Mouse (Mus musculus) adipocyte (in vitro differentiated cells): Measurements from ENCODE around the gene Rfpl4.
A peak's percentile ranks its signal among the peaks of the same experiment; 100 is the strongest.
"Not testable (repeated sequence)": the region's sequence is repeated elsewhere in the genome, so short reads cannot be mapped to it uniquely, and the experiment has no call there.

Experiments
- DNase-seq: peaks from one replicate; pipeline ENCODE4 v3.0.0-alpha.2; 2016; ENCODE audit warnings: low spot score

The Rfpl4 gene

GRCm38 (mm10) chr7:5116850-5117249 lies at the start of gene Rfpl4:
TSS of gene Rfpl4 (minus strand) at chr7:5116950.
- no peak for DNase-seq

- DNase-seq = not testable (repeated sequence)
These were observed 32.8 kb upstream of the Rfpl4 start, which contains the start of gene Vmn1r55 for GRCm38 (mm10) chr7:5149570-5149969. TSS of gene Vmn1r55 (minus strand) at chr7:5149670.

GRCm38 (mm10) chr7:5125549-5126406 lies 9.0 kb upstream of the Rfpl4 start, which contains the start of gene Rasl2-9:
TSS of gene Rasl2-9 (minus strand) at chr7:5125950.
- DNase-seq = no peak

- no peak for DNase-seq
These were observed 8.3 kb upstream of the Rfpl4 start for GRCm38 (mm10) chr7:5125078-5125477.

- peak; percentile 49 for DNase-seq
These were observed 4.0 kb downstream of the Rfpl4 start for GRCm38 (mm10) chr7:5112701-5113100.

- DNase-seq = no peak
These were observed 7.4 kb downstream of the Rfpl4 start for GRCm38 (mm10) chr7:5109301-5109700.

- no peak for DNase-seq
These were observed 8.5 kb downstream of the Rfpl4 start for GRCm38 (mm10) chr7:5108272-5108671.

GRCm38 (mm10) chr7:5102564-5102963 lies 14.2 kb downstream of the Rfpl4 start:
- no peak for DNase-seq

GRCm38 (mm10) chr7:5101066-5101663 lies 15.6 kb downstream of the Rfpl4 start:
- no peak for DNase-seq

GRCm38 (mm10) chr7:5099796-5100195 lies 17.0 kb downstream of the Rfpl4 start:
- no peak for DNase-seq

- no peak for DNase-seq
These were observed 18.0 kb downstream of the Rfpl4 start for GRCm38 (mm10) chr7:5098769-5099168.

- no peak for DNase-seq
These were observed 23.8 kb downstream of the Rfpl4 start for GRCm38 (mm10) chr7:5092831-5093510.

GRCm38 (mm10) chr7:5092381-5092780 lies 24.4 kb downstream of the Rfpl4 start:
- no peak for DNase-seq

GRCm38 (mm10) chr7:5091008-5091728 lies 25.6 kb downstream of the Rfpl4 start:
- no peak for DNase-seq

- no peak for DNase-seq
These were observed 26.9 kb downstream of the Rfpl4 start for GRCm38 (mm10) chr7:5089853-5090252.

- no peak for DNase-seq
These were observed 28.9 kb downstream of the Rfpl4 start for GRCm38 (mm10) chr7:5087886-5088285.

GRCm38 (mm10) chr7:5086921-5087440 lies 29.8 kb downstream of the Rfpl4 start:
- DNase-seq = no peak

- no peak for DNase-seq
These were observed 31.2 kb downstream of the Rfpl4 start for GRCm38 (mm10) chr7:5085512-5085911.

GRCm38 (mm10) chr7:5083325-5084105 lies 33.2 kb downstream of the Rfpl4 start:
- no peak for DNase-seq

- DNase-seq = no peak
These were observed 34.8 kb downstream of the Rfpl4 start for GRCm38 (mm10) chr7:5081939-5082338.

- no peak for DNase-seq
These were observed 35.5 kb downstream of the Rfpl4 start for GRCm38 (mm10) chr7:5081241-5081640.
